Mouse (Mus musculus): ENCODE results near the gene 4930550L24Rik. TPM values are rescaled to one million over a fixed set of nuclear protein-coding genes. Genes with fewer than 3 reads are reported as not detected.

4930550L24Rik gene
- polyA plus RNA-seq (2016; fragmentation: Nextera tagmentation; extraction: Ambion mirVana) = 0.12 TPM in 1 of 2 replicates, not detected in the other

- WGBS = 78% methylated on average over 2 of the region's 2 CpGs
These were observed at the start of gene 4930550L24Rik for GRCm38 (mm10) chrX:58909060-58909459. TSS of gene 4930550L24Rik (plus strand) at chrX:58909360.

GRCm38 (mm10) chrX:58900753-58901152, 8.4 kb upstream of the 4930550L24Rik start:
- no peaks in the 10 kb centered on the region for H3K4me1 ChIP-seq
- no peaks in the 10 kb centered on the region for H3K27me3 ChIP-seq (replicated peaks; ENCODE audit: low read depth, poor library complexity, severe bottlenecking)
- DNase-seq (ENCODE audit: low spot score) = no peak
- no peak overlapping the region for H3K27ac ChIP-seq (replicated peaks)
- no peak overlapping the region for H3K4me3 ChIP-seq
- WGBS = 88% methylated on average over 1 of the region's 1 CpGs
- no peaks in the 10 kb centered on the region for H3K9me3 ChIP-seq
- no peaks in the 10 kb centered on the region for H3K36me3 ChIP-seq (replicated peaks)

More at GRCm38 (mm10) chrX:58909060-58909459, at the start of gene 4930550L24Rik:
- Histone ChIP-seq H3K27ac (replicated peaks) (no peak within 1 kb of the TSS), H3K36me3 (replicated peaks) (no peaks in the 10 kb centered on the region), H3K4me3 (no peak within 1 kb of the TSS), H3K9me3 (no peaks in the 10 kb centered on the region), H3K27me3 (replicated peaks; ENCODE audit: low read depth, poor library complexity, severe bottlenecking) (no peaks in the 10 kb centered on the region), H3K4me1 (no peaks in the 10 kb centered on the region)
- no peak for DNase-seq (ENCODE audit: low spot score)

- H3K9me3 ChIP-seq = no peaks in the 10 kb centered on the region
- no peaks in the 10 kb centered on the region for H3K36me3 ChIP-seq (replicated peaks)
- H3K27ac ChIP-seq (replicated peaks) = no peak overlapping the region
- H3K4me3 ChIP-seq = no peak overlapping the region
- no peaks in the 10 kb centered on the region for H3K4me1 ChIP-seq
- WGBS = 86% methylated on average over 2 of the region's 2 CpGs
- no peak for DNase-seq (ENCODE audit: low spot score)
- H3K27me3 ChIP-seq (replicated peaks; ENCODE audit: low read depth, poor library complexity, severe bottlenecking) = no peaks in the 10 kb centered on the region
These were observed 58.8 kb downstream of the 4930550L24Rik start for GRCm38 (mm10) chrX:58967969-58968368.
